Mouse (Mus musculus) c-Kit-positive CD71-positive TER-119-negative erythroid progenitor cells, embryonic 14.5 days (primary cell): Measurements from ENCODE around the gene Sephs2.
"Not testable (repeated sequence)": the region's sequence is repeated elsewhere in the genome, so short reads cannot be mapped to it uniquely, and the experiment has no call there.

Experiments used
- DNase-seq: peaks from one replicate; pipeline ENCODE4 v3.0.0-alpha.2; 2013; ENCODE audit warnings: low read depth

Gene Sephs2

GRCm38 (mm10) chr7:127270666-127271065 is 3.2 kb downstream of the Sephs2 start:
- DNase-seq = no peak

GRCm38 (mm10) chr7:127270256-127270655 is 3.6 kb downstream of the Sephs2 start:
- DNase-seq = no peak

DNA sequence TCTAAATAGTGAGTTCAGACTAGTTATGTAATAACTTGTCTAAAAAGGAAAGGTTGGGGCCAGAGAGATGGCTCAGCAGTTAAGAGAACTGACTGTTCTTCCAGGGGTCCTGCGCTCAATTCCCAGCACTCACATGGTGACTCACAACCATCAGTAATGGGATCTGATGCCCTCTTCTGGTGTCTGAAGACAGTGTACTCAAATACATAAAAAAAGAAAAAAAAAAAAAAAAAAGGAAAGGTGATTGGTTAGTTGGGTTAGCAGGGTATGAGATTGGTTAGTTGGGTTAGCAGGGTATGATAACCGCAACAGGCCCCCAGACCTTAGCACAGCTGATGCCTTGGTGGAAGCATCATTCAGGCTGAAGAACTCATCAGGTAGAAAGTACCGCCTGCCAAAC is 10.3 kb downstream of the Sephs2 start:
- DNase-seq = no peak

DNA sequence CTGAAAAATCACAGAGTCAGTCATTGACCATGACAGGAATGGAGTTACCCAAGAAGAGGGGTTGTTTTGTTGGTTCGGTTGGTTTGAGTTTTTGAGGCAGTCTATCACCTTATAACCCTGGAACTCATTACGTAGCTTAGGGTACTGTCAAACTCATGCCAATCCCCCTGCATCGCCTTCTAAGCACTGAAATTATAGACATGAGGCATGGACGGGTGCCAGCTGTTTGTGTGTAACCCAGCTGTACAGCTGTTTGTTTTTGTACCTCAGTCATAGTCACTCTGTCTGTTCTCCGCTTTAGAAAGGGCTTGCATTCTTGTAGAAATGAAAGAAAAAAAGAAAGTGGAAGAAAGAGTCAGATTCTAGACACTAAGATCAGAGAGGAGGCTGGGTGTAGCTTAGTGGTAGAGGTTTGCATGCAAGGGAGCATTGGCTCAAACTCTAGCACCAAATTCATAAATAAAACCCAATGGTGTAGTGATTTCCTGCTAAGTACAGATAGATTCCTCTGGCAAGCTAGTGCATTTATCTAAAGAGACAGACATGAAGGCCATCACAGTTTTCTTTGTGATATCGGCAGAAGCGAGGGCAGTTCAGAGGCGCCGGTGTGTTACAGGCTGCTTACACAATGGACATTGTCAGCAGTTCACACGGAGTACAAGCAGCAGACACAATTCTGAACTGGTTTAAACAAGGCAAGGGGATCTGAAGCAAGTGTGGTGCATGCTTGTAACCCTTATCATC is 11.5 kb downstream of the Sephs2 start:
- no peak for DNase-seq

- DNase-seq = peak; percentile 99
Observed at GRCm38 (mm10) chr7:127260309-127261111, 13.3 kb downstream of the Sephs2 start, which contains the start of gene Dctpp1. Gene Dctpp1, minus strand, starts transcription at chr7:127260709.

DNA sequence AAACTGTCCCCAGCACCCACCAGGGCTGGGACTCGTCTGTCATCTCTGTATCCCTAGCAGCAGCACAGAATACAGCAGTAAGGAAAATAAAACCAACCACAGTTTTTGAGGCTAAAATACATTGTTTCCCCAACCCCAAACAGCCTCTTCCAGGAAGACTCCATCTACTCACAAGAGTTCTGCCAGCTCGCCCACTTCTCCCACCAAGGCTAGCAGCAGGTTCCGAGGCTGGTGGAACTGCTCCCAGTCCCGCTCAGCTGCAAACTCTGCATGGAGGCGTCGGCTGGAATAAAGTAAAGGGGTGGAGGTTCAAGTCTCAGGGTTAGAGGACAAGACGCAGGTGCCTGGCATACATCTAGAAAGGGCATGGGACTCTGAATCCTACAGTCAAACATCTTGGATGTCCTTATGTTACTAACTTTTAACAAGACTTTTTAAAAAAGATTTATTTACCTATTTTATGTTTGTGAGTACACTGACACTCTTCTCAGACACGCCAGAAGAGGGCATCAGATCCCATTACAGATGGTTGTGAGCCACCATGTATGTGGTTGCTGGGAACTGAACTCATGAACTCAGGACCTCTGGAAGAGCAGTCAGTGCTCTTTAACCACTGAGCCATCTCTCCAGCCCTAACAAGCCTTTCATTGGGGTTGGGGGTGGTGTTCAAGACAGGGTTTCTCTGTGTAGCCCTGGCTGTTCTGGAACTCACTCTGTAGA is 14.5 kb downstream of the Sephs2 start:
- DNase-seq = no peak

DNA sequence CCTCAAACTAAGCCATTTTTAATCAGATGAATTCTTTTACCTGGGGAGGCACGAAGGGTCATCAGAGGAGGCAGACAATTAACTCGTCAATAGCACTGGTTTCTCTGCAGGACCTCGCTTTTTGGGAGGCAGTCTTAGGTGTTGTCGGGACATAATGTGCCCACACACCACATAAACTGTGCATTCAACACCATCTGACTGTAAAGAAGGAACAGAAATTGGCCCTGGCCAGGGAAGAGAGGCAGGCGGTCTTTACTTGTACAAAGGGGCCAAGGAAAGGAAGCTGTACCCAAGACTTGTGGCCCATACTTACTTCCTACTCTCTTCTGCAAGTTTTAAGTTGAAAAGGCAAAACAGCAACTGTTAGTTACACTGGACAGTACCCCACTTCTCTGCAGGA is 17.3 kb downstream of the Sephs2 start:
- no peak for DNase-seq

GRCm38 (mm10) chr7:127255965-127256364 is 17.9 kb downstream of the Sephs2 start:
- DNase-seq = no peak

GRCm38 (mm10) chr7:127255008-127255407 is 18.8 kb downstream of the Sephs2 start:
- DNase-seq = no peak

DNA sequence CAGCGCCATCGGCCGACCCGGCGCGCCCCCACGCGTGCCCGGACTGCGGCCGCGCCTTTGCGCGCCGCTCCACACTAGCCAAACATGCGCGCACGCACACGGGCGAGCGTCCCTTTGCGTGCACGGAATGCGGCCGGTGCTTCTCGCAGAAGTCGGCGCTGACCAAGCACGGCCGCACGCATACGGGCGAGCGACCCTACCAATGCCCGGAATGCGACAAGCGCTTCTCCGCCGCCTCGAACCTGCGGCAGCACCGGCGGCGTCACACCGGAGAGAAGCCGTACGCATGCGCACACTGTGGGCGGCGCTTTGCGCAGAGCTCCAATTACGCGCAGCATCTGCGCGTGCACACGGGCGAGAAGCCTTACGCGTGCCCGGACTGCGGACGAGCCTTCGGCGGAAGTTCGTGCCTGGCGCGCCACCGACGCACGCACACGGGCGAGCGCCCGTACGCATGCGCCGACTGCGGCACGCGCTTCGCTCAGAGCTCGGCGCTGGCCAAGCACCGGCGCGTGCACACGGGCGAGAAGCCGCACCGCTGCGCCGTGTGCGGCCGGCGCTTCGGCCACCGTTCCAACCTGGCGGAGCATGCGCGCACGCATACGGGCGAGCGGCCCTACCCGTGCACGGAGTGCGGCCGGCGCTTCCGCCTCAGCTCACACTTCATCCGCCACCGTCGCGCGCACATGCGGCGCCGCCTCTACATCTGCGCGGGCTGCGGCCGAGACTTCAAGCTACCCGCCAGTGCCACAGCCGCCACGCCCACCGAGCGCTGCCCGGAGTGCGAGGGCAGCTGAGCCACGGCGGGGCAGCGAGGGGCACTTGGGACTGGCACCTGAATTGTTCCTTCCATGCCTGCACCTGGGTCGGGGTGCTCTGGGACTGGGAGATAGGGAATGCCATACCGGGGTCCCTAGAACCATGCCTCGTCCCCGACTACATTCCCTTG is 19.8 kb downstream of the Sephs2 start:
- peak; percentile 90 for DNase-seq

DNA sequence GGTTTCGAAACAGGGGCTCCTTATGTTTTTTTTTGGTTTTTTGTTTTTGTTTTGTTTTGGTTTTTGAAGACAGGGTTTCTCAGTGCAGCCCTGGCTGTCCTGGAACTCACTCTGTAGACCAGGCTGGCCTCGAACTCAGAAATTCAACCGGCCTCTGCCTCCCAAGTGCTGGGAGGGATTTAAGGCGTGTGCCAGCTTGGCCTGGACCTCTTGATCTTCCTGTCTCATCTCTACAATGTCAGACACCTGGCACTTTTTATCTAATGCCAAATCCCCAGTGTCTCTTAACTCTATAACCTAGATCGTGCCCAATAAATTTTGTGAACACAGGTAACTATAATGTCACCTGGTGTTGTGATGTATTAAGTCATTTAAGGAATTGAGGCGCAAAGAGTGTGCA is 20.5 kb downstream of the Sephs2 start:
- no peak for DNase-seq

DNA sequence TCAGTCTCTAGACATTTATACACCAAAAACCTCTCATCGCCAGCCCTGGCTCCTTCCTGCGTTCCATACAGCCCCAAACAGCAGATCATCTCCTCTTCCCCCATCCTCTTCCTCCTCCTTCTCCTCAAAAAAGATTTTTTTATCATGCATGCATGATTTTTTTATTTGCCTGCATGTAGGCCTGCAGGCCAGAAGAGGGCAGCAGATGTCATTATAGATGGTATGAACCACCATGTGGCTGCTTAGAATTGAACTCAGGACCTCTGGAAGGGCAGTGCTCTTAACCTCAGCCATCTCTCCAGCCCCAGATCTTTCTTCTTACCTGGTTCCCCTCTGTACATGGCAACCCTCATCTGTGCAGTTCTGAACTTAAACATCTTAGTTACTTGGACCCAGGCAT is 21.4 kb downstream of the Sephs2 start:
- no peak for DNase-seq

DNA sequence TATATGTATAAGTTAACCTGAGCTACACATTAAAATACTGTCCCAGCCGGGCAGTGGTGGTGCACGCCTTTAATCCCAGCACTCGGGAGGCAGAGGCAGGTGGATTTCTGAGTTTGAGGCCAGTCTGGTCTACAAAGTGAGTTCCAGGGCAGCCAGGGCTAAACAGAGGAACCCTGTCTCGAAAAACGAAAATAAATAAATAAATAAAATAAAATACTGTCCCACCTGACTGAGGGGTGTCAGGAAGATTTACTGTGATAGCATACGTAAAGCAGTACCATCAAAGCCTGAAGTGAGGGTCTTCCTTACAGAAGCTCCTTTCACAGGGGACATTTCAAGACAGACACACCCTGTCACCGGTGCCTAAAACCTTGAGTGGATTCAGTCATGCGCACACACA is 23.3 kb downstream of the Sephs2 start:
- not testable (repeated sequence) for DNase-seq

GRCm38 (mm10) chr7:127244658-127245510 is 29.0 kb downstream of the Sephs2 start:
- no peak for DNase-seq

DNA sequence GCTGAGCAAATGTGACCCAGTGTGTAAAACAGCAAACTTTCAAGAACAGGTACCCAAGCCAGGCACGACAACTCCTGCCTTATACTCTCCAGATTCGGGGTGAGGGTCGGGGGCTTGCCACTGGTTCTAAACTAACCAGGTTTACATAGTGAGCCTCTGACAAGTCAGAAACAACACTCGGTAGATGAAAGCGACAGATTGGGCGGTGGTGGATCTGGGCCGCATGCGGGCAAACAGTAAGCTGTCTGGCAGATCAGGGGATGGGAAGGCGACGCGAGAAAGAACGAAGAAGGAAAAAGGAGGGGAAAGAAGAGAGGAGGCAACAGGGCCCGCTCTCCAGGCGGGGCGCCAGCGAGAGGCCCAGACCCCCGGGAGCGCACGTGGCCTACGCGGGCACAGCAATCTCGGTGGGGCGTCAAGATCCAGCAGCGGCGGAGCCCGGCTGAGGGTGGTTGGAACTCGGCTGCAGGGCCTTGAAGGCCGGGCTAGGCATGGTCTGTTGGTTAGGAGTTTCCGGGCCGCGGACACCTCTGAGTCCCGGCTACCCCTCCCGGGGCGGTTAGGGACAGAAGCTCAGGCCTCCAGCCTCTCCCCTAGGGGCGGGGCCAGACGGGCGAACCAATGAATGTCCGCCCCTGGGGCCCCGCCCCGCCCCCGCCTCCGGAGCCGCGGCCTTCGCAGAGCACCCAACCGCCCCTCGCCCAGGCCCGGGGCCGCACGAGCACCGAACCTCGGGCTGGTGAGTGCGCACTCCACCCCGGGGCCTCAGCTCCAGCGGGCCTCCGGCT is 29.8 kb downstream of the Sephs2 start, which contains the start of gene Zfp771:
Gene Zfp771 (plus strand): TSS at position 405 of the 788 bp plus-strand sequence.
- peak; percentile 87 for DNase-seq

DNA sequence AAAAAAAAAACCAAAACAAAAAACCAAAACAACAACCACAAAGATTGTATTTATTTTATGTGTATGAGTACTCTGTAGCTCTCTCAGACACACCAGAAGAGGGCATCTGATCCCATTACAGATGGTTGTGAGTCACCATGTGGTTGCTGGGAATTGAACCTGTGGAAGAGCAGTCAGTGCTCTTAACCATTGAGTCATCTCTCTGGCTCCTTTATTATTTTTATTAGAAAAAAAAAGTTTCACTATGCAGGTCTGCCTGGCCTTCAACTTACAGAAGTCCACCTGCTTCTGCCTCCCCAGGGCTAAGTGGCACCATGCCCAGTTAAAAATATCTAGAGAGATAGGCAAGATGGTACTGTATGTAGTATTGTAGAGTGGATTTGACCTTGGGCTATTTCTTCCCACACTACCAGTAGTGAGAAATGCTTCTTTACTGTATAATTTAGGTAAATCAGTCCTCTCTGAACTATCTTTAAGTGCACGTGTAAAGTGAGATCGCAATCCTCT is 30.4 kb downstream of the Sephs2 start:
- no peak for DNase-seq

DNA sequence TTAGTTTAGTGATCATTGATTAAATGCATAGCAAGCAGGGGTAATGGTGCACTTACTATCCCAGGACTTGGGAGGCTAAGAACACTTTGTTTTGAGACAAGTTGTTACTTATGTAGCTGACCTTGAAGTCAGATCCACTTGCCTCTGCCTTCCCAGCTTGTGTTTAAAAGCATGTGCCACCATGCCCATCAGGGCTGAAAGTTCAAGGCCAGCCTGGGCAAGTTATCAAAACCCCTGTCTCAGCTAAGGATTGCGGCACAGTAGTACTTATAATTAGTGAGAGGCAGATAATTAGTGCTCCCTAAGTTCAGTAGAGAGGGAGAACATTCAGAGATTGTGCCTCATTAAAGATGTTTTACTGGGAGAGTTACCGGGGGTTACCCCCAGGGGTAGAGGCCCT is 39.1 kb downstream of the Sephs2 start:
- no peak for DNase-seq

- no peak for DNase-seq
Observed at GRCm38 (mm10) chr7:127233765-127234164, 40.1 kb downstream of the Sephs2 start.

GRCm38 (mm10) chr7:127233368-127233749 is 40.5 kb downstream of the Sephs2 start:
- DNase-seq = no peak
